Mouse (Mus musculus) erythroid progenitor cell, adult 5-6 weeks (primary cell): ENCODE data around the gene Srgap2. TPM values are rescaled to one million over a fixed set of nuclear protein-coding genes. Genes with fewer than 3 reads are reported as not detected.
"Not testable (repeated sequence)": the region's sequence is repeated elsewhere in the genome, so short reads cannot be mapped to it uniquely, and the experiment has no call there.

Experiments used
- ATAC-seq: replicated peaks from 2 replicates; pipeline ENCODE4 v1.8.0; 2016; ENCODE audit warnings: moderate number of reproducible peaks, mild to moderate bottlenecking, moderate TSS enrichment, inconsistent platforms; ENCODE audit not compliant: poor library complexity, low FRiP score, severe bottlenecking
- total RNA-seq, 2 experiments: library from RNA; stranded (forward) in 1 of 2; stranded (reverse) in 1 of 2; fragments of 150-400 nt in 1 of 2; fragments of 186-747, 209-891 nt in 1 of 2; gene quantifications; 2 replicates each; pipeline versions ENCODE4 v1.2.3 to v1.2.4; 2015 to 2017; ENCODE audit warnings: low replicate concordance in 2 of 2

Gene Srgap2
- 20.1 and 31.4 TPM in 2 replicates for total RNA-seq (2015; ENCODE audit: low replicate concordance)
- total RNA-seq (2017; ENCODE audit: low replicate concordance), result 22.8 and 31.3 TPM in 2 replicates

GRCm38 (mm10) chr1:131527281-131528080, at the start of gene Srgap2, which contains the start of gene Fam72a:
Srgap2 (minus strand) TSS chr1:131527352.
Fam72a (plus strand) TSS chr1:131527903.
- peak; percentile 84 for ATAC-seq

DNA sequence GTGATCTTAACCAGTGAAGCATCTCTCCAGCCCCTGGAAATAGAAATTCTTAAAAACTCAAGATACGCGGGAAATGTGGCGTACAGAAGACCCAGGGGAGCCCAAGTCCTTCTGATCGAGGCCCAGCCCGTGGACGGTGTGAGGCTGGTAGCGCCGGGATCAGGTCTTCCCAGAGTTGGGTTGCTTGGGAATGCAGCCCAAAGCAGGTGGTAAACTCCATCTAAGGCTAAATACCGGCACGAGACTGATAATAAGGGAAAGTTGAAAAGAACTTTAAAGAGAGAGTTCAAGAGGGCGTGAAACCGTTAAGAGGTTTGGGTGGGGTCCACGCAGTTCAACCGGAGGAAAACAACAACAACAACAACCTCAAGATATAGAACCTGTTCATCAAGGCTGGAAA, 46.6 kb upstream of the Srgap2 start:
- peak; percentile 79 for ATAC-seq

DNA sequence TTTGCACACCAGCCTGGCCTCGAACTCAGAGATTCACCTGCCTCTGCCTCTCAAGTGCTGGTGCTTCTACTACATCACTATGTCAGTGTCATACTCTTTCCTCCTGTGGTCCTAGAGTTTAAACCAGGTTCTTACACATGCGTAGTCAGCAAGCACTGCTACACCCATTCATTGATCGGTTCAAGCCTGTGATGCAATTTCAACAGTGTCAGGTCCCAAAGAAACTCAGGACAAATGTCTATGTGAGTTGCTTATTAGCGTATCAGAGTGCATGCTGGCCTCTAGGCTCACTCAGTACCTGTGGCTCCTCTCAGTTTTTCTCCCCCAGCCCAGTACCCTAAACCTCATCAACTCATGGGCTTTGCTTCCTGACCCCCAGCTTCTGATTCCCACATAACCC, 43.2 kb upstream of the Srgap2 start:
- ATAC-seq, result no peak

GRCm38 (mm10) chr1:131569721-131570120, 42.6 kb upstream of the Srgap2 start:
- no peak for ATAC-seq

GRCm38 (mm10) chr1:131566056-131566455, 38.9 kb upstream of the Srgap2 start:
- not testable (repeated sequence) for ATAC-seq

DNA sequence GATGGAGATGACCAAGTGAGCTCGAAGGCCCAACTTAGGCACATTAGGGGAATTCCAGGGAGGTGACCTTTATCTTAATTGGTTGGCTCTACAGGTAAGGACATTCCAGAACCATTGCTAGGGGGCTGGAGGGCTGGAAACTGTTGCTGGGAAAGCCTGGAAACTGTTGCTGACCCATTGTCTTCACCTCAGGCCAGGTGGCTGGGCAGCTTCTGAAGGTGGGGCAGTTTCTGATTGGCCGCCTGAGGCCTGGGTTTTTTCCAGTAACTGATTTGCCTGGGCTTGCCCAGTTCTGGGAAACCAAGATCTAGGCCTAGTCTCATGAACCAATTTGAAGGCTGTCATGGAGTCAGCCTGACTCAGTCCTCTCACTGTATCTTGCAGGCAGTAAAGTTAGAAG, 34.9 kb upstream of the Srgap2 start:
- ATAC-seq, result no peak

DNA sequence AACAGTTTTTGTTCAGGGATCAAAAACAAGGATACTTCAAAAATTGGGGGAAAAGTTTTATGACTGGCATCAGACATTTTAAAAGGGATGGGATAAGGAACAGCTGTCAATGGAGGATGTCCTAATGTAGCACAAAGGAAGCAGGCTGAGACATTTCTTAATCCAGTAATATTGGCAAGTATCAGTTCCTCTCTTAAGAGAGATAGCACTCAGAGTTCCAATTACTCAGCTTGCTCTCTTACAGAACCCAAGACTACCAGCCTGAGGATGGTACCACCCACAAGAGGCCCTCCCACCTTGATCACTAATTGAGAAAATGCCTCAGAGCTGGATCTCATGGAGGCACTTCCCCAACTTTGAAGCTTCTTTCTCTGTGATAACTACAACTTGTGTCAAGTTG, 33.3 kb upstream of the Srgap2 start:
- no peak for ATAC-seq

DNA sequence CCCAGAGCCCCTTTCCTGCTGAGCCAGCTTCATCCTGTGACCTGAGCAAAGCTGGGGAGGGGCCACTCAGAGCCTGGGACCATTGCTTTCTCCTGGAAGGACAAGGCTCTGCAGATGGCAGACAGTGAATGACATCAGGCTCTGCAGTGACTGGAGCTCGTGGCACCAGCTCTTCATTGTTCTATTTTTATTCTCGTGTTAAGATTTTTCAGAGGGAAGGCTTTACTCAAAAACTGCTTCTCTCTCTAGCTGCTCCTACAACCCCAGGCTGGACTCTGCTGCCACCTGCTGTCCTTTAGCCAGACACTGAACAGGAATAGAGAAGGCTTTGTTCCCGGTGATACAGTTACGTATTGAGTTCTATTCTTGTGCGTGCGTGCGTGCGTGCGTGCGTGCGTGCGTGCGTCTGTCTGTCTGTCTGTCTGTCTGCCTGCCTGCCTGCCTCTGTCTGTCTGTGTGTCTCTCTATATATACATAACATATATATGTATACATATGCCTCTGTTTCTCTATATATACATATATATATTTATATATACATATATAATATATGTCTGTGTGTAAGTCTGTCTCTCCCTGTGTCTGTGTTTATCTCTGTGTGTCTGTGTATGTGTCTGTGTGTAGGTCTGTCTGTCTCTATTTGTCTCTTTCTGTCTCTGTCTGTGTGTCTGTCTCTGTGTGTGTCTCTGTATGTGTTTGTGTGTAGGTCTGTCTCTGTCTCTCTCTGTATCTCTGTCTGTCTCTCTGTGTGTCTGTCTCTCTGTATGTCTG, 28.1 kb upstream of the Srgap2 start:
- ATAC-seq, result peak; percentile 66

DNA sequence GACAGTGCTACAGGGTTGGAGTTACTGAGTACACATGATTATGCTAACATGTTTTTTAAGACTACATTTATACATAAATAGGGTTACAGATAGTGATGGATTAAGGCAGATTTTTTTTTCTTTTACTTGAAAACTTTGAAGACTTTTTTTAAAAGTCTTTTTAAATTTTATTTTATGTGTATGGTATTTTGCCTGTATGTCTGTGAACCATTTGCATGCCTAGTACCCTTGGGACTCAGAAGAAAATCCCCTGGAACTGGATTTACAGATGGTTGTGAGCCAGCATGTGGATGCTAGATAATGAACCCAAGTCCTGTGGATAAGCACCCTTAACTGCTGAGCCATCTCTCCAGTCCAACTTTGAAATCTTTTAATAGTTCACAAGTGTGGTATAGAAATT, 26.3 kb upstream of the Srgap2 start:
- ATAC-seq, result no peak

DNA sequence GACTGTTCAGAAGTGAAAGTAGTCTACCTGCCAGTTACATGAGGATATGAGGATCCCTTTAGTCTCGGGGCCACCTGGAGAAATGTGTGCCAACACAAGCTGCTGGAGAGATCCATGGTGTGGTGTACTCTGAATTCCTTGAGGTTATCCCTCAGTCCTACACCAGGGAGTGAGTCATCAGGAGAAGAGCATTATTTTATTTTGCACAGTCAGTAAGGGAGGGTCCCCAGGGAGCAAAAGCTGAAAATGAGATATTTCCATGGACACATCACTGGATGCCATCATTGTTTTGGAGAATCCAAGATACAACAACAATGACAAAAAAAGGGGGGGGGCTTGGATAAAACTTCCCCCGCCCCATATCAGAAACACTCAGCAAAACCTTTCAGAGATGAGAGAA, 24.8 kb upstream of the Srgap2 start:
- no peak for ATAC-seq

- no peak for ATAC-seq
Observed at GRCm38 (mm10) chr1:131548494-131549365, 21.6 kb upstream of the Srgap2 start.

GRCm38 (mm10) chr1:131546798-131547690, 19.9 kb upstream of the Srgap2 start:
- ATAC-seq, result no peak

DNA sequence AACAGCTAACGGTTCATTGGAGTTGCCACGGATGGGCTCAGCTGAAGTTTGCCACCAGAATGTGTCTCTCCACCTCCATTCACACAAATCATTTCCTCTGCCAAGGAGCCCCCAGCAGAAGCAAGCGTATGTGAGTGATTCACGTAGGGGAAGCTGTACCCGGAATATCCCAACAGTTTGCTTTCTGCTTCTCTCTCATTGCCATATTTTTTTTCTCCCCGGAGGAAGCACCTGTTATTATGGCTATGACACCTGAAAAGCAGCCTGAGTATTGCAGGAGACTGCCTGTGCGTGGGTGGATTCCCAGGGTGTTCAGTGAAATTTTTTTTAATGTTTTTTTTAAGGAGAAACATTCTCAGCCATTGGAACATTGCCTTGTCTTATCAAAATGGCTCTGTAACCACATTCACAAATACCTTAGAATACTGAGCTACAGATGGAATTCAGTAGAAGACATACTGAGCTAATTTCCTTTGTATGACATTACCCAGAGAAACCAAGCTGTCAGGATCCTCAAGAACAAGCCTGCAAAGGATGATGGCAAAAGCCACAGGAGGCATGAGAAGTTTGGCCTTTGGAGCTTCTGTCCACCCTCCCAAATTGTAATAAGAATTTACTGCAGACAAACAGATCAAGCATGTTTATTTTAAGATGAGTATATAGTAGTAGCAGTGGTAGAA, 16.9 kb upstream of the Srgap2 start:
- ATAC-seq, result no peak

- ATAC-seq, result no peak
Observed at GRCm38 (mm10) chr1:131541903-131542302, 14.8 kb upstream of the Srgap2 start.

- ATAC-seq, result no peak
Observed at GRCm38 (mm10) chr1:131541431-131541830, 14.3 kb upstream of the Srgap2 start.

GRCm38 (mm10) chr1:131540795-131541194, 13.6 kb upstream of the Srgap2 start:
- ATAC-seq, result no peak

DNA sequence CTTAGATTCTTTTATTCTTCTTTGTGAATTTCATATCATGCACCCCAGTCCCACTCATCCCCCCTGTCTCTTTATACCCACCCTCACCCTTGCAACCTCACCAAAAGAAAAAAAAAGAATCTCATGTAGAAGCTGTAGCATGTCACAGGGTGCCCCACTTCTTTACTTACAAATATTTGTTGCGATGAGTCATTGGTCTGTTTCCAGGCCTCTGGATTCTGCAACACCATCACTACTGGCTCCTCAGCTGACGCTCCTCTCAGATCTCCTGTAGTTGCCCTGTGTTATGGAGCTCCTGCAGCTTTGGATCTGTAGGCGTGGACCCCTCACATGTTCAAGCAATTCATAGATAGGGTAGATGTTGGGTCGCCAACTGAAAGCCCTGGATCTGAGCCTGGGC, 12.6 kb upstream of the Srgap2 start:
- no peak for ATAC-seq

DNA sequence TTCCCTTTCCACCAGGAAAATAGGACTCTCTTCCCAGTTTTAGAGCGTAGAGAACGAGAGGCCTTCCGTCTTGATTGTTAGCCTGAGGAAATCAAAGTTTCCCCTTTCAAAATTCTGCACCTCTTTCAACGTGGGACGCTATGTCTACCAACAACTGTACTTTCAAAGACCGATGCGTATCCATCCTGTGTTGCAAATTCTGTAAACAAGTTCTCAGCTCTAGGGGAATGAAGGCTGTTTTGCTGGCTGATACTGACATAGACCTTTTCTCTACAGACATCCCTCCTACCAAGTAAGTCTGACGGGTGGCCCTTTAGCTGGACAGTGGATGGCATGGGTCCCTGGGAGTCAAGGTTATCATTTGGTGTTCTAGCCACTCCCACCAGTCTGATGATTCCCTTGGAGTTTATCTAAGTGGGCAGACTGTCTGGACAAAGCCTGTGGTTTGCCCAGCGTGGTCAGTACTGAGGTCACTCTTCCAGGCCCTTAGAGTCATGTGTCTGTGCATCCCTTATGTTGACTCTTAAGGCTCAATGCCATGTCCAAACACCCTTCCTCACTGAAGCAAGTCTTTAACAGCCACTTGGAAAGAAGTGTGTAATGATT, 1.5 kb upstream of the Srgap2 start:
- no peak for ATAC-seq
